Mouse (Mus musculus): Measurements from ENCODE around the gene Aldh3b1. TPM values are rescaled to one million over a fixed set of nuclear protein-coding genes. Genes with fewer than 3 reads are reported as not detected.

The Aldh3b1 gene
- total RNA-seq, 1 experiment = 0.76 TPM

DNA sequence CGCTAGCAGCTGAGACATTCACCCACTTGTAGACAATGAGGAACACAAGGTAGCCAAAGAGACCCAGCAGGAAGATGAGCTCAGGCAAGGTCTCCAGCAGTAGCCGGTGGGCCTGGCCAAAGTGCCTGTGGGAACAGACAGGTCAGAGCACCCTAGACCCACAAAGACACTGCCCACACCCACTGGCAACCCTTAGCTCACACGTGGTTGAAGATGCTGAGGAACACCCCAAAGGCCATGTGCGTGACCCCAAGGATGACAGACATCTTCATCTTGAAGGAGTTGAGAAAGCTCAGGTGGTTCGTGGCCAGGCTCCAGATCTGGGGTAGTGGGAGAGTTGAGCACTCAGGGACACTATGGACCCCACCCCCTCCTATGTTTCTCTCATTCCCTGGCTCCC, 32.1 kb downstream of the Aldh3b1 start:
- Histone ChIP-seq H3K27ac (ENCODE audit: insufficient read depth, low read depth, low read length, poor library complexity, severe bottlenecking) (no peak overlapping the region), H3K9me3 (ENCODE audit: control insufficient read depth, insufficient read depth, low read depth, low read length) (no peaks in the 10 kb centered on the region), H3K36me3 (ENCODE audit: control insufficient read depth, insufficient read depth, low read length, poor library complexity, severe bottlenecking) (peaks cover 28% of the 10 kb centered on the region), H3K4me3 (ENCODE audit: insufficient read depth in 1 of 2, low read depth in 1 of 2, low read length in 2 of 2, poor library complexity in 1 of 2, severe bottlenecking in 1 of 2) (no peak overlapping the region), H3K4me1 (ENCODE audit: control insufficient read depth in 2 of 2, insufficient read depth in 2 of 2, low read length in 2 of 2, poor library complexity in 1 of 2) (peaks cover under 1 to 2% of the 10 kb centered on the region in 2 experiments; a peak in 1 of 4 replicates), H3K9ac (ENCODE audit: insufficient read depth, low read depth, low read length, poor library complexity, severe bottlenecking) (no peak overlapping the region)
- in situ Hi-C loops (cut with MboI; ENCODE audit: low sequenced_read_pairs in 2 of 2, unreplicated experiment in 2 of 2) = no loop called here
- no peak for DNase-seq (ENCODE audit: low read depth, low spot score)
- no peak for TF ChIP-seq CHD2 (IDR thresholded peaks at IDR 0.05; ENCODE audit: low read depth, low read length)
- no peak for TF ChIP-seq MAFK (IDR thresholded peaks at IDR 0.05; ENCODE audit: insufficient read depth, low read depth, low read length)
- no peak for TF ChIP-seq HCFC1 (IDR thresholded peaks at IDR 0.05; ENCODE audit: borderline replicate concordance, insufficient read depth, low read length)
- no peak for TF ChIP-seq ZNF384 (IDR thresholded peaks at IDR 0.05; ENCODE audit: low read depth, low read length)
- no peak for TF ChIP-seq ZC3H11A (IDR thresholded peaks at IDR 0.05; ENCODE audit: borderline replicate concordance, low read depth, low read length)

GRCm38 (mm10) chr19:3896208-3896607, 33.4 kb downstream of the Aldh3b1 start:
- no peak for DNase-seq (ENCODE audit: low read depth, low spot score)
- TF ChIP-seq HCFC1 (IDR thresholded peaks at IDR 0.05; ENCODE audit: borderline replicate concordance, insufficient read depth, low read length) (no peak), CHD2 (IDR thresholded peaks at IDR 0.05; ENCODE audit: low read depth, low read length) (no peak), ZNF384 (IDR thresholded peaks at IDR 0.05; ENCODE audit: low read depth, low read length) (no peak), ZC3H11A (IDR thresholded peaks at IDR 0.05; ENCODE audit: borderline replicate concordance, low read depth, low read length) (no peak), MAFK (IDR thresholded peaks at IDR 0.05; ENCODE audit: insufficient read depth, low read depth, low read length) (no peak)
- H3K36me3 ChIP-seq (ENCODE audit: control insufficient read depth, insufficient read depth, low read length, poor library complexity, severe bottlenecking) = peaks cover 35% of the 10 kb centered on the region
- in situ Hi-C loops (cut with MboI; ENCODE audit: low sequenced_read_pairs in 2 of 2, unreplicated experiment in 2 of 2) = no loop called here
- peaks cover 0 to 2% of the 10 kb centered on the region in 2 experiments; a peak in 1 of 4 replicates for H3K4me1 ChIP-seq (ENCODE audit: control insufficient read depth in 2 of 2, insufficient read depth in 2 of 2, low read length in 2 of 2, poor library complexity in 1 of 2)
- H3K4me3 ChIP-seq (ENCODE audit: insufficient read depth in 1 of 2, low read depth in 1 of 2, low read length in 2 of 2, poor library complexity in 1 of 2, severe bottlenecking in 1 of 2) = no peak overlapping the region
- no peak overlapping the region for H3K9ac ChIP-seq (ENCODE audit: insufficient read depth, low read depth, low read length, poor library complexity, severe bottlenecking)
- no peak overlapping the region for H3K27ac ChIP-seq (ENCODE audit: insufficient read depth, low read depth, low read length, poor library complexity, severe bottlenecking)
- no peaks in the 10 kb centered on the region for H3K9me3 ChIP-seq (ENCODE audit: control insufficient read depth, insufficient read depth, low read depth, low read length)

DNA sequence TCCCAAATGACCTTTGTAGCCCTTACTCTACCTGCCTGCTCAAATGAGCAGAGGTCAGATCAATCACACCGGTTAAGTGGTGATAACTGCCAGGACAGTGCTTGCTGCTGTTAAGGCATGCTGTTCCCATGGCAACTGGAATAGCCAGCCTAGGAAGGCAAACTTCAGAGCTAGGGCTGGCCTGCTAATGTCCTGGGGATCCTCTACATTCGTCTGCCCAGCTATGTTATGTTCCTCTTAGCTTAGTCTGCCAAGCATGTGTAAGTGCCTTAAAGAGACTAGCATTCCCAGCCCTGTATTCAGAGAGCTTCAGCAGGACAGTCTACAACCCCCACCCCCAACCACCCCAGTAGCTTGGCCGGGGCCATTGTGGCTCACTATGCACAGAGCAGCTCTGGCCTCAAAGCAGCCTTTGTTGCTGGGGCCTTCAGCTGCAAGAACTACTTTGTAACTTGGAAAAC, 34.4 kb downstream of the Aldh3b1 start:
- in situ Hi-C loops (cut with MboI; ENCODE audit: low sequenced_read_pairs in 2 of 2, unreplicated experiment in 2 of 2) = no loop called here
- Histone ChIP-seq H3K9ac (ENCODE audit: insufficient read depth, low read depth, low read length, poor library complexity, severe bottlenecking) (no peak overlapping the region), H3K36me3 (ENCODE audit: control insufficient read depth, insufficient read depth, low read length, poor library complexity, severe bottlenecking) (peaks cover 45% of the 10 kb centered on the region), H3K9me3 (ENCODE audit: control insufficient read depth, insufficient read depth, low read depth, low read length) (no peaks in the 10 kb centered on the region), H3K4me3 (ENCODE audit: insufficient read depth in 1 of 2, low read depth in 1 of 2, low read length in 2 of 2, poor library complexity in 1 of 2, severe bottlenecking in 1 of 2) (no peak overlapping the region), H3K4me1 (ENCODE audit: control insufficient read depth in 2 of 2, insufficient read depth in 2 of 2, low read length in 2 of 2, poor library complexity in 1 of 2) (peaks cover 0 to 2% of the 10 kb centered on the region in 2 experiments; a peak in 1 of 4 replicates), H3K27ac (ENCODE audit: insufficient read depth, low read depth, low read length, poor library complexity, severe bottlenecking) (no peak overlapping the region)
- TF ChIP-seq ZNF384 (IDR thresholded peaks at IDR 0.05; ENCODE audit: low read depth, low read length) = no peak
- no peak for TF ChIP-seq CHD2 (IDR thresholded peaks at IDR 0.05; ENCODE audit: low read depth, low read length)
- TF ChIP-seq MAFK (IDR thresholded peaks at IDR 0.05; ENCODE audit: insufficient read depth, low read depth, low read length) = no peak
- TF ChIP-seq ZC3H11A (IDR thresholded peaks at IDR 0.05; ENCODE audit: borderline replicate concordance, low read depth, low read length) = no peak
- no peak for TF ChIP-seq HCFC1 (IDR thresholded peaks at IDR 0.05; ENCODE audit: borderline replicate concordance, insufficient read depth, low read length)
- no peak for DNase-seq (ENCODE audit: low read depth, low spot score)

DNA sequence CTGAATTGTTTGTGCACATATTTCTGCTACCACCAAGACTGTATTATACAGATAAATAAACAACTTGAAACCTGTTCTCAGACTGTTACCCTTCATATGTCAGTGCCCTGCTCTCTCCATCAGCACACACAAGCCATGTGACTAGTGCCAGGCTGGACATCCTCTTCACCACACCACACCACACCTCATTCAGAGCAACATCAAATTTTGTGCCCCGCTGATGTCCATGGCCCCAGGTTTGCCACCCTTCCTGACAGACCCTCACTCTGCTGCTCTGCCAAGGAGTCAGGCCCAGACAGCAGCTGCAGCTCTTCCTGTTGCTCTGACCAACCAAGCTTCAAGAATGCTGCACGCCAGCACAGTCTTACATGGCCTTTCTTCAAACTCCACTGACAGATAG, 35.3 kb downstream of the Aldh3b1 start:
- Histone ChIP-seq H3K36me3 (ENCODE audit: control insufficient read depth, insufficient read depth, low read length, poor library complexity, severe bottlenecking) (peaks cover 51% of the 10 kb centered on the region), H3K4me1 (ENCODE audit: control insufficient read depth in 2 of 2, insufficient read depth in 2 of 2, low read length in 2 of 2, poor library complexity in 1 of 2) (peaks cover 0 to 2% of the 10 kb centered on the region in 2 experiments; a peak in 1 of 4 replicates), H3K27ac (ENCODE audit: insufficient read depth, low read depth, low read length, poor library complexity, severe bottlenecking) (no peak overlapping the region), H3K9ac (ENCODE audit: insufficient read depth, low read depth, low read length, poor library complexity, severe bottlenecking) (no peak overlapping the region), H3K9me3 (ENCODE audit: control insufficient read depth, insufficient read depth, low read depth, low read length) (no peaks in the 10 kb centered on the region), H3K4me3 (ENCODE audit: insufficient read depth in 1 of 2, low read depth in 1 of 2, low read length in 2 of 2, poor library complexity in 1 of 2, severe bottlenecking in 1 of 2) (no peak overlapping the region)
- in situ Hi-C loops (cut with MboI; ENCODE audit: low sequenced_read_pairs in 2 of 2, unreplicated experiment in 2 of 2) = no loop called here
- DNase-seq (ENCODE audit: low read depth, low spot score) = no peak
- TF ChIP-seq MAFK (IDR thresholded peaks at IDR 0.05; ENCODE audit: insufficient read depth, low read depth, low read length) = no peak
- no peak for TF ChIP-seq ZC3H11A (IDR thresholded peaks at IDR 0.05; ENCODE audit: borderline replicate concordance, low read depth, low read length)
- no peak for TF ChIP-seq HCFC1 (IDR thresholded peaks at IDR 0.05; ENCODE audit: borderline replicate concordance, insufficient read depth, low read length)
- no peak for TF ChIP-seq CHD2 (IDR thresholded peaks at IDR 0.05; ENCODE audit: low read depth, low read length)
- no peak for TF ChIP-seq ZNF384 (IDR thresholded peaks at IDR 0.05; ENCODE audit: low read depth, low read length)

Data from ES-E14 (cell line).